Mouse (Mus musculus): Measurements from ENCODE around the gene Mdm2.

- TF ChIP-seq CTCF (IDR thresholded peaks at IDR 0.05; ENCODE audit: low read depth) (no peak), EP300 (optimal IDR thresholded peaks at IDR 0.05) (no peak)
Observed at GRCm38 (mm10) chr10:117746297-117746883, 35.8 kb upstream of the Mdm2 start, which contains the start of gene Slc35e3.

Measured in stomach, postnatal 0 days (tissue).